Mouse (Mus musculus) limb, embryonic 14.5 days (tissue): ENCODE measurements around the gene Cap2. TPM values are rescaled to one million over a fixed set of nuclear protein-coding genes. Genes with fewer than 3 reads are reported as not detected.

Experiments
- ATAC-seq: fragments of 200-750 bp; cut with Nextera tagmentation; 2 replicates; pipeline ENCODE4 v1.8.0; 2017; ENCODE audit warnings: low read depth, moderate number of reproducible peaks, moderate TSS enrichment; ENCODE audit not compliant: low FRiP score
- DNase-seq: peaks from one replicate; pipeline ENCODE4 v3.0.0-alpha.2; 2015; ENCODE audit warnings: low spot score
- H3K27ac ChIP-seq: fragments of 300-500 bp; sonication (generic); replicated peaks from 2 replicates; pipeline ENCODE4 v1.5.1; 2014; ENCODE audit warnings: low read depth, mild to moderate bottlenecking, low read length, moderate library complexity, mixed read lengths
- H3K27me3 ChIP-seq: fragments of 300-500 bp; sonication (generic); 2 replicates; pipeline ENCODE4 v1.6.1; 2014; ENCODE audit warnings: low read length, mixed read lengths; ENCODE audit not compliant: control insufficient read depth, insufficient read depth
- H3K36me3 ChIP-seq: fragments of 300-500 bp; sonication (generic); 2 replicates; pipeline ENCODE4 v1.6.1; 2014; ENCODE audit warnings: mild to moderate bottlenecking, low read length, moderate library complexity, mixed read lengths; ENCODE audit not compliant: control insufficient read depth, insufficient read depth
- H3K4me1 ChIP-seq: fragments of 300-500 bp; sonication (generic); 2 replicates; pipeline ENCODE4 v1.6.1; 2014; ENCODE audit warnings: antibody characterized with exemption, low read length, mixed read lengths; ENCODE audit not compliant: control insufficient read depth, insufficient read depth
- H3K4me2 ChIP-seq: fragments of 300-500 bp; sonication (generic); replicated peaks from 2 replicates; pipeline ENCODE4 v1.6.1; 2014; ENCODE audit warnings: low read depth, mild to moderate bottlenecking, low read length, moderate library complexity; ENCODE audit not compliant: severe bottlenecking
- H3K4me3 ChIP-seq: fragments of 300-500 bp; sonication (generic); replicated peaks from 2 replicates; pipeline ENCODE4 v1.5.1; 2014; ENCODE audit warnings: low read length
- H3K9ac ChIP-seq: fragments of 300-500 bp; sonication (generic); 2 replicates; pipeline ENCODE4 v1.6.1; 2014; ENCODE audit warnings: mild to moderate bottlenecking, low read depth, low read length, moderate library complexity; ENCODE audit not compliant: severe bottlenecking
- H3K9me3 ChIP-seq: fragments of 300-500 bp; sonication (generic); 2 replicates; pipeline ENCODE4 v1.6.1; 2016; ENCODE audit warnings: low read length; ENCODE audit not compliant: control insufficient read depth
- POLR2A ChIP-seq: fragments of 200-500 bp; IDR thresholded peaks from 2 replicates; pipeline ENCODE4 v1.8.0; 2012; ENCODE audit warnings: inconsistent platforms, mild to moderate bottlenecking, moderate library complexity, borderline replicate concordance; ENCODE audit not compliant: insufficient read depth, insufficient read length; ENCODE audit errors: extremely low read depth
- WGBS: fragments of 180-500 bp; shearing (Covaris S2); extraction: QIAGEN DNeasy Blood & Tissue Kit; methylation state at CpG from one replicate; pipeline ENCODE4 v1.1.7; 2014; 5-methylcytosine and 5-hydroxymethylcytosine counted together
- polyA plus RNA-seq, 2 experiments: library from polyadenylated mRNA; depleted of rRNA in 1 of 2; stranded (reverse) in 1 of 2; unstranded in 1 of 2; fragments of >200 nt; fragmentation: Nextera tagmentation in 1 of 2; extraction: Ambion mirVana in 1 of 2; gene quantifications; 2 replicates each; pipeline versions ENCODE4 v1.2.1 to v1.2.3; 2012 to 2014

Gene Cap2
- polyA plus RNA-seq, 2 experiments, result 22.1 to 27.6 TPM

DNA sequence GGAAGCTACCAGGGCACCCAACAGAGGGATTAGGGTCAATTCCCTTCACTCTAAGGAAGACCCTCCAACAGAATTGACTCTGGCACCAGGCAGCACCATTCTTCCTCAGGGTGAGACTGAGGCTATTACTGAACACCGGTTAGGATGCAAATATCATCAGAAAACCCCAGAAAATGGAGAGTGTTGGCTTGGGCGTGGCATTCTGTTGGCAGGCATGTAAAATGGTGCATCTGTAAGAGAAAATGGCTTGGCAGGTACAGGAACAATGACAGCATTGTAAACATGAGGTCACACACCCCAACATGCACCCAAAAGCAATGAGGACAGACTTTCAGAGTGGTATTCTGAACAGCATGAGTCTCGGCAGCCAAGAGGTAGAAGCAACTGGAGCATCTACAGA, 30.0 kb downstream of the Cap2 start:
- H3K9me3 ChIP-seq, result no peaks in the 10 kb centered on the region
- ATAC-seq (no peak), DNase-seq (no peak)

DNA sequence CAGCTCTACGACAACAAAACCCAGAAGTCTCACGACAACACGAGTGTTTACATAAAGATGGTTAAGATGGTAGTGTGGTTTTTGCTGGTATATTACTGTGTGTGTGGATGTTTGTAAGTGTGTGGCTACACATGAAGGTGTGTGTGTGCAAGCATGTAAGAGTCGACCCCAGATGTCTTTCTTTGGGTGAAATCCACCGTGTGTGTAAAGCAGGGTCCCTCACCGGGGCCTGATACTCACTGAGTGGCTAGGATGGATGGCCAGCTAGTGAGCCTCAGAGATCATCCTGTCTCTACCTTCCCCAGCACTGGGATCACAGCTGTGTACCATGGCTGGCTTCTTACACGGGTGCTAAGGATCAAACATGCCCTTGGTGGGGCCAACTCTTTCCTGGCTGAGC, 30.6 kb downstream of the Cap2 start:
- WGBS, result 91% methylated on average over 7 of the region's 7 CpGs
- Histone ChIP-seq H3K4me2 (no peak overlapping the region), H3K9ac (no peak overlapping the region), H3K27me3 (no peaks in the 10 kb centered on the region), H3K27ac (no peak overlapping the region), H3K36me3 (no peaks in the 10 kb centered on the region), H3K9me3 (no peaks in the 10 kb centered on the region), H3K4me3 (no peak overlapping the region), H3K4me1 (0 out of 2 replicates have a peak, but pooled peaks cover 3% of the 10 kb centered on the region)
- no peak for TF ChIP-seq POLR2A
- DNase-seq, result no peak
- no peak for ATAC-seq

More for the DNA sequence above, 30.0 kb downstream of the Cap2 start:
- Histone ChIP-seq H3K36me3 (no peaks in the 10 kb centered on the region), H3K4me1 (0 out of 2 replicates have a peak, but pooled peaks cover 3% of the 10 kb centered on the region), H3K9ac (no peak overlapping the region), H3K4me2 (no peak overlapping the region), H3K27me3 (no peaks in the 10 kb centered on the region), H3K27ac (no peak overlapping the region), H3K4me3 (no peak overlapping the region)
- 92% methylated on average over 3 of the region's 3 CpGs for WGBS
- TF ChIP-seq POLR2A, result no peak

- Histone ChIP-seq H3K27ac (no peak overlapping the region), H3K9me3 (no peaks in the 10 kb centered on the region), H3K27me3 (no peaks in the 10 kb centered on the region), H3K4me2 (no peak overlapping the region; the same call in 1 of the 2 replicates), H3K36me3 (no peaks in the 10 kb centered on the region), H3K4me1 (0 out of 2 replicates have a peak, but pooled peaks cover 3% of the 10 kb centered on the region), H3K4me3 (no peak overlapping the region), H3K9ac (no peak overlapping the region)
- WGBS, result 50% methylated on average over 10 of the region's 10 CpGs
- no peak for DNase-seq
- TF ChIP-seq POLR2A, result no peak
- ATAC-seq, result no peak
These were observed 31.9 kb downstream of the Cap2 start for GRCm38 (mm10) chr13:46533342-46534129.

DNA sequence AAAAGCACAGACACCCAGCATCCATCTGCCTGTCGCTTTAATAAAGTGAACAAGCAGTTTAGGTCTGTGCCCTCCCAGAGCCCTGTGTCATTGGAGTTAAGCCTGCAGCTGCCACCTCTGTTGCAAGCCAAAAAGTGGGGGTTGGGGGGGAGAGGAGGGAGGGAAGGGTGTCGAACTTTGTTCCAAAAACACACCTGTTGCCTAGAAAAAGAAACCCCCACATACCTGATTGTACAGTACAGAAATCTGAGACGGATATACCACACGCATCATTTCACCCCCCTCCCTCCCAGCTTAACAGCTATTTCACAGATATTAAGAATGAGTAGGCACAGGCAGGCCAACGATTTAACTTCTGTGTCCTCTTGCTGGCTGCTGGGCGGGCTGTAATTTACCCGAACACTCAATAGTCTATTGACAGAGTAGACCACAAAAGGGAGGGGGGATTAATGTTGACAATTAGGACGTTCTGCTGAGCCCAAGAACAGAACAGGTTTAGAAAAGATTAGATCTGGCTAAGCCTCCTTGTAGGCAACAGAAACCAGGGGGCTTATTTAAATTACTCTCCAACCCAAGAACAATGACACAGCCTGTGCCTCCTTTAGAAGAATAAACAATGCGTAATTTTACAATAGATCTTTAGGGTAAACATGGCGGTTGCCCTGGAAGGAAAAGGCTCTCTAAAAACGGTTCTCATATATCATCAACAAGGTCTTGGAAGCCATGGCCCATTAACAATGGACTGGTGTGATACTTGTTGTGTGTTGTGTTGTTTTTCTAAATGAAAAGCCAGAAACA, 32.7 kb downstream of the Cap2 start:
- 28% methylated on average over 11 of the region's 11 CpGs for WGBS
- Histone ChIP-seq H3K4me3 (no peak overlapping the region), H3K36me3 (no peaks in the 10 kb centered on the region), H3K27me3 (no peaks in the 10 kb centered on the region), H3K4me2 (no peak overlapping the region; the same call in 1 of the 2 replicates), H3K4me1 (0 out of 2 replicates have a peak, but pooled peaks cover 3% of the 10 kb centered on the region), H3K9ac (no peak overlapping the region), H3K27ac (no peak overlapping the region), H3K9me3 (no peaks in the 10 kb centered on the region)
- TF ChIP-seq POLR2A, result no peak
- DNase-seq (peak; percentile 56), ATAC-seq (peak; percentile 89)
